Mouse (Mus musculus) cerebellum, adult (tissue): ENCODE data around the gene Hmgcs2.
A peak's percentile ranks its signal among the peaks of the same experiment; 100 is the strongest.

ENCODE experiments used
- ATAC-seq: cut with Nextera tagmentation; 2 replicates; pipeline ENCODE4 v1.9.2; 2017; ENCODE audit warnings: mild to moderate bottlenecking, moderate library complexity, mixed read lengths; ENCODE audit not compliant: insufficient number of reproducible peaks, low FRiP score, low TSS enrichment

The Hmgcs2 gene

GRCm38 (mm10) chr3:98273623-98274398 lies 6.4 kb upstream of the Hmgcs2 start:
- ATAC-seq, result no peak

- no peak for ATAC-seq
Measured at GRCm38 (mm10) chr3:98279682-98280081, 553 bp upstream of the Hmgcs2 start.

GRCm38 (mm10) chr3:98280933-98281678 lies 871 bp downstream of the Hmgcs2 start:
- ATAC-seq, result 0 out of 2 replicates have a peak, but pooled peaks have one; percentile 41

GRCm38 (mm10) chr3:98282422-98282821 lies 2.2 kb downstream of the Hmgcs2 start:
- ATAC-seq, result no peak

GRCm38 (mm10) chr3:98283205-98283604 lies 3.0 kb downstream of the Hmgcs2 start:
- no peak for ATAC-seq

GRCm38 (mm10) chr3:98291044-98291443 lies 10.8 kb downstream of the Hmgcs2 start:
- no peak for ATAC-seq

- no peak for ATAC-seq
Measured at GRCm38 (mm10) chr3:98295965-98296364, 15.7 kb downstream of the Hmgcs2 start.

GRCm38 (mm10) chr3:98299391-98300100 lies 19.3 kb downstream of the Hmgcs2 start:
- no peak for ATAC-seq

- no peak for ATAC-seq
Measured at GRCm38 (mm10) chr3:98300266-98300665, 20.0 kb downstream of the Hmgcs2 start.

- no peak for ATAC-seq
Measured at GRCm38 (mm10) chr3:98301761-98302160, 21.5 kb downstream of the Hmgcs2 start.

GRCm38 (mm10) chr3:98308606-98309005 lies 28.4 kb downstream of the Hmgcs2 start:
- no peak for ATAC-seq

GRCm38 (mm10) chr3:98310456-98310855 lies 30.2 kb downstream of the Hmgcs2 start:
- no peak for ATAC-seq

GRCm38 (mm10) chr3:98312867-98313266 lies 32.6 kb downstream of the Hmgcs2 start:
- ATAC-seq, result no peak

GRCm38 (mm10) chr3:98313294-98314155 lies 33.3 kb downstream of the Hmgcs2 start:
- 0 out of 2 replicates have a peak, but pooled peaks have one; percentile 18 for ATAC-seq

- no peak for ATAC-seq
Measured at GRCm38 (mm10) chr3:98315181-98315580, 34.9 kb downstream of the Hmgcs2 start.

- ATAC-seq, result no peak
Measured at GRCm38 (mm10) chr3:98317143-98317542, 36.9 kb downstream of the Hmgcs2 start.

- no peak for ATAC-seq
Measured at GRCm38 (mm10) chr3:98319190-98319589, 39.0 kb downstream of the Hmgcs2 start.

- no peak for ATAC-seq
Measured at GRCm38 (mm10) chr3:98322209-98322608, 42.0 kb downstream of the Hmgcs2 start.

GRCm38 (mm10) chr3:98324235-98324634 lies 44.0 kb downstream of the Hmgcs2 start:
- ATAC-seq, result no peak

- ATAC-seq, result no peak
Measured at GRCm38 (mm10) chr3:98334010-98334409, 53.8 kb downstream of the Hmgcs2 start.
